Mouse (Mus musculus): ENCODE results near the gene Cacna1d.

The Cacna1d gene

DNA sequence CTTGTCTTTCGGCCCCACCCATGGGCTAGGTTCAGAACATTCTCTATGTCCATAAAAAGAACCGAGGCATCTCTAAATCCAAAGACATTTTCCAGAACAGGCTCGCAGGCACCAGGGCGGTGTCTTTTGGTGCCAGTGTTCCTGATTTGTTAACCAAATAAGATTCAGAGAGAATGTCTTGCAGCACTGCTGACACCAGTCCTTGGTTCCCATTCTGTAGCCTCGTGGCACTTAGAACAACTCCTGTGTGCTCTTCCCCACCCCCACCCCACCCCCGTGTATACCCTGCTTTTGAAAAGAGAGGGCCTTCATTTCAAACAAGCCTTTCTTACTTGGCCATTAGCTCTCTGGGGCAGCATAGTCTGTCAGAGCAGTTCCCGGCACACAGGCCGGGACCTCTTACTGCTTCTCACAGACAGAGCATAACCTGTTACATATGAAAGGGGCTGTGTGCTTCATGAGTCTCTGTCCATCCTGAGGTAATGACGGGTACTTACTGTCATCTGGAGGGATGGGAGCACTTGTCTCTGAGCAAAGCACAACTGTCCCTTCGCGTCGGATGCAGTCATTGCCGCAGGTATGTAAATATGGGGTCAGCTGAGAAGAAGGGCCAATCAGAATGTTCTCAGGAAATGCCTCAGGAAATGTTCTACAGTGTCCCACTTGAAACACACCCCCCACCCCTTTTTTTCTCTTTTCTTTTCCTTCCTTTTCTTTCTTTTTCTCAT is 492.3 kb downstream of the Cacna1d start:
- no peak for DNase-seq (ENCODE audit: inconsistent age in 2 of 2, low spot score in 1 of 2)

DNA sequence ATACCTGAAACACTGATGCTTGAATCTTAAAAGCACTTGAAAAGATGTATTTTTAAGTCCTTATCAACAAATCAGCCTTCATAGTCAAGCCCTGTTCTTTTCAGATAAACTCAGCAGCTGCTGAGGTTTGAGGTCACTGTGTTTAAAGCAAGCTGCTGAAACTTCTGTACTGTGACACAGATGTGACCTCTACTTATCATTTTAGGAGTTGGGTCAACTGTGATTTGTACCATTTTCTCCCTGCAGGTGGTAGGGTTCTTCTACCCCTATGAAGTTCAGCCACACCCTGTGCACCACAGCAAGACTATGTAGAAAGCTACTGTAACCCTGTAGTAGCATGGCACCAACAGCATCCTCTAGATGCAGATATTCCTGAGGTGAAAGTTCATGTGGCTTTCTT is 493.9 kb downstream of the Cacna1d start:
- peak in 1 of 2 experiments; percentile 44 for DNase-seq (ENCODE audit: inconsistent age in 2 of 2, low spot score in 1 of 2)

DNA sequence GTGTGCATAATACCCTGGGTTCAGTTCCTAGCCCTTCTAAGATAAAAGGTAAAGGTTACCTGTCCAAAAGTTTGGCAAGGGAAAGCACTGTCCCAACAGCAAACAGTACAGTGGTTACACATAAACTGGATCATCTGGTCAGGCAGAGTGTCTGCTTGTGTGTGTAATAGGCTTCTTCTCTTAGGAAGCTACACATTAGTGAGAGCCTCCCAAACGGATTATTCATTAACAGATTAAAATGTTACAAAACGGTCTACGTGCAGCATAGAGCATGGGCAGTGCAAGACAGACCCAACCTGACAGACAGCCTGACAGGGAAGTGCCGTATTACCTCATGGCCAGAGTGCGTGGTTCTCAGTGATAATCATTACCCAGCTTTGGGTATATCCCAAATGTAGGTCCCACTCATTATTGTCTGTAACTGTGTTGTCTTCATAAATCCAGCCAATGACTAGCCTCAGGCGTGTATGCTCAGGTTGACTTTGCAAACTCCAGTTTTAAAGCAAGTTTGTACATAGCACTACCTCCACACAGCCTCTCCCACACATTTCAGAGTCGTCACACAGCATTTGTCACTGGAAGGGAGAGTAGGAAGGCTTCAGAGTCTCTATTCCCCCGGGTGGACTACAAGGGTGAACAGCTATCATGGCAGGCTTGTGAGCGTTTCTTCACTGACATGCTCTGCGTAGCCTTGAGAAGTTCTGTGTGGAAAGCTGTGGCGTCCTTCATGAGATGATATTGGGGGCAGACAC is 495.1 kb downstream of the Cacna1d start:
- no peak for DNase-seq (ENCODE audit: inconsistent age in 2 of 2, low spot score in 1 of 2)

DNA sequence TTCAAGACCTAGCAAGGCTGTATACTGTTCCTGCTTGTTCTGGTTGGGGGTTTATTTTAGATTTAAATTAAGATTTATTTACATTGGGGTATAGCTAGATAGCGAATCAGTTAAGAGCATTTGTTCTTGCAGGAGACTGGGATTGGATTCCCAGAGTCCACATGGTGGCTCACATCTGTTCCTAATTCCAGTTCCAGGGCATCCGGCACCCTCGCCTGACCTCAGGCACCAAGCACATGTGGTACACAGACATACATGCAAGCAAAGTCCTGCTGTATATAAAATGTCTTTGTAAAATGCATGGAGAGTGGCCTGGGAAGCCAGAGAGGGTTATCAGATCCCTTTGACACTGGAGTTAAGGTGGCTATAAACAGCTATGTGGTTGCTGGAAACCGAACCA is 496.3 kb downstream of the Cacna1d start:
- no peak for DNase-seq (ENCODE audit: inconsistent age in 2 of 2, low spot score in 1 of 2)

Measured in adrenal gland, adult (tissue).